Mouse (Mus musculus) ovary, postnatal 14 days (tissue): ENCODE results near the gene Csnk1d.
A peak's percentile ranks its signal among the peaks of the same experiment; 100 is the strongest.

Experiments used
- DNase-seq: peaks from one replicate; pipeline ENCODE4 v3.0.0; 2022; ENCODE audit warnings: low spot score

Gene Csnk1d

DNA sequence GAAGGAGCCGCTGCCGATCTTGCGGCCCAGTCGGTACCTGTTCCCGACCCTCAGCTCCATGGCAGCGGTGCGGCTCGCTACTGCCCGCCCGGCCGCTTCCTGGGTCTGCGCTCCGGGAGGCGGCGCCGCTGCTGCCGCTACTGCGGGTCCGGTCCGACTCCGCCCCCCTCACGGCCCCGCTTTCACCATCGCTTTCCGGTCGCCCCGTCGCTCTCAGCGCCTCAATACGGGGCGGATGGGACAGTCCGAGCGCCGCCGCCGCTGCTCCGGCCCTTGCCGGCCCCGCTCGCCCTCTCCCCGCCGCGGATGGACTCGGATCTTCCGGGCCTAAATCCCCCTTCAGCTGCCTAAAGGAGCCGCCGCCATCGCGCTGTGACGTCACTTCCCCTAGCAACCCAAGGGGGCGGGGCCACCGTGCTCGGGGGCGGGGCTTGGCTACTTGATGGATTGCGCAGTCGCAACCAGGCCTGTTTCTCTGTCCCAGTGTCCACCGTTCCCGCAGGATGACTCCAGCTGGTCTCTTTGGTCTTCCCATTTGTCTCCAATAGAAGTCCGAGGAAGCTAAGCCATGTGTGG, at the start of gene Csnk1d:
TSS of gene Csnk1d (minus strand) at position 380 of the 576 bp plus-strand sequence.
- DNase-seq, result peak; percentile 100

DNA sequence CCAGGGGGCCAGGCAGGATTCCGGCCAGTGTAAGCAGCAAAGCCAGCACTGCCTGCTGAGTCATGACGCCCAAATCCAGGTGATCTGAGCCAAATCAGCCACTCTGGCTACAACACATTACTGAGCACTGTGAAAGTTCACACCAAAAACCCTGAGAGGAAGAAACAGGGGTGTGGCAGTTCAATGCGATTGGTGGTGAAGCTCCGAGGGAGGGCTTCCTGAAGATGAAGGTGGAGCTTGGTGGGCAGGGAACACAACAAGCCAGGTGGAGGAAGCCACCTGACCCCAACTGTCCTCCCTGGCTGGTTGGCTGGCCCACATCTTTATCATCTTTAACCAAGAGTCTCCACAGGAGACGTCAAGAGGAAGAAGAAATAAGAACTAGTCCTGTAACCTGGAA, 48.2 kb upstream of the Csnk1d start, which contains the start of gene Cd7:
TSS of gene Cd7 (minus strand) at position 117 of the 400 bp plus-strand sequence.
- no peak for DNase-seq

DNA sequence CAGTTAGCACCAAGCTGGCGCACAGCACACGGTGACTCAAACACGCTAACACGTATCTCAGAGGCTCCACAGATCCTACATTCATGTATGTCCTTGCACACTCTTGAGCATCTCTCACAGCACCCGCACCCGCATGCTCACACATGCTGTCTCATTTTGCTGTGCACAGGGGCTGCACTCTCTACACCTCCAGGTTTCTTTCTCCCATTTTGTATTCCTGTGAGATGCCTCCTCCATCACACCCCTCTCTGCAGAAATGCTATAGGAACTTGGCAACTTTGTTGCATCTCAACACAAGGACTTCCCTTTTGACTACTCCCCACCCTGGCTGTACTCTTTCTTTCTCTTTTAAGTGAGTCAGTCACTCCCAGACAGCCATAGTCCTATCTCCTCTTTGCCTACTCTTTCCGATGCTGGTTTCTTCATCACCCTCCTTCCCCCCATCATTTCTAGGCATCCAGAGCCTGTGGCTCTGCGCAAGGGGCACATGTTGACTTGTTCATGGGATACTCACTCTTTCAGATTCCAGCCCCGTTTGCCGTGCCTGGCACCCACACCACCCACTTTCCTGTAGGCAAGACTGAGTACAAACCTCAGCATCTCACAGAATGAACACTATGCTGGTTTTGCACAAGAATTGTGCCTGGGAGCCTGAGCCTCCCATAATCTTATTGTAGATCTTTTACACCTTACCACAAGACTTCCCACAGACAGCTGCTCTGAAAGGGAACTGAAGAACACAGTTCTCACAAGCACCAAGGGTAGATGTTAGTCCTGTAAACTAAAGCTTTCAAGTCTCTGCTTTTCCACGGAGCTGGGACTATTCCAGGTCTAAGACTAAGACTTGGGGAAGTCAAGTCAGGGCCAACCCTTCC, 47.5 kb upstream of the Csnk1d start:
- DNase-seq, result no peak

DNA sequence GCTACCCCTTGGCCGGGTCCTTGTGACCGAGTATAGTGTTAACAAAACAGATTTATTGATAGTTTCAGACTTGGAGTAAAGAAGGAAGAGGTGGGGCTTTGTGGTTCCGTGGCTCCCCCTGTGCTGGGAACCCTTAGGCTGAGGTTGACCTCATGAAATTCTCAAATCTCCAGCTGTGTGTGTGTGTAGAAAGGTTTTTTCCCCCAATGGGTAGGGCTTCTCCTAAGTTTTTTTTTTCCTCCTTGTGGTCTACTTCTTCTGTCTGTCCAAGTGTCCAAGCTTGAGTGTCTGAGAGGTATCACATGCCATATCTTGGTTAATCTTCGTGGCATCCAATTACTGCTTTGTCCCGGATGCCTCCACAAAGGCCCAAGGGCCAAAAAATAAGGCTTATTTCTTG, 42.0 kb upstream of the Csnk1d start:
- DNase-seq, result no peak

DNA sequence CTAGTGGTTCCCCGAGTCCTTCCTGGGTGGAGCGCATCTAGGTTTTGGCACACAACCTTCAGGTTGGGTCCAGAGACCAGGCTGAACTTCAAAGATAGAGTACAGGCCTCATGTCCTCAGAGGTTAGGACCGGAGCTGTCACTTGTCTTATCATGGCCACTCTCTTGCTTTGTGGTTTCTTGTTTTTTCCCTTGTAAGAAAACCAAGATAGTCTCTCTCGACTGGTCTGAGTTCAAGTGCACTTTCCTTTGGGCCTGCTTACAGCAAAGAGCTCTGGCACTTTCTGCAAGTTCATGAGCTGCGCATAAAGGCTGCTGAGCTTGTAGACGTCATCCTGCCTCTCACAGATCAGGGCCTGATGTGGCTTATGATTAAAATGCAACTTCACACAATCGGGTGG, 36.1 kb upstream of the Csnk1d start:
- DNase-seq, result no peak

DNA sequence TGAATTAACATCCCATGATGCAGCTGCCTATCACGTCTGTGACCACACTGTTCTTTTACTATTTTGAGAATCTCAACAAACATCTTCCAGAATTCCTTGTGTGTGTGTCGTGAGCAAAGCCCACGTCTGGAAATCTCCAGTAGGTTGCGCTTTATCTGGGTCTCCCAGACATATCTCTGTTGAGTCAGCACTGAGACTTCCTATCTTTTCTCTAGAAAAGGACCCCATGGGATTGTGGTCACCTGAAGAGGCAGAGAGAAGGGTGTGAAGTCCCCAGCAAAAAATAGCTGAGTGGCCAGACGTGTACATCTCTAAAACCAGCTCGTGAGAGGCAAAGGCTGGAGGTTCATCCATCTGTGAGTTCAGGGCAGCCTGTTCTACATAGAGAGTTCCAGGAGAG, 33.0 kb upstream of the Csnk1d start:
- DNase-seq, result no peak

DNA sequence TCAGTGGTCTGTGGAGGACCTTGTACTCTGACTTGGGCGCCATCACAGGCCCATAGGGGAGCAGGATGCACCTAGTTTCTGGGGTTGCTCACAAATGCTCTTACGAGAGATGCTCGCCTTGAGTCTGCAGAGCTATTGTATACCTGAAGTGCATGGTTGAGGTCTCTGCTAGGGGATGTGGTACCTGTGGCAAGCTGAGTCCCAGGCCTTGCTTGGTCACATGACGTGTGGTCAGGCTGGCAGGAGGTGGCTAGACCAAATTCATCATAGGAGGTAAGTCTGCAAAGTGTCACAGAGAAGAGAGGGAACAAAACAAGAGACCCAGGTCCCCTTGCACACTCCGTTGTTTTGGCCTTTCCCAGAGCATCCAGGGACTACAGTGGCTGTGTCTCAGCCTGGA, 28.4 kb upstream of the Csnk1d start:
- no peak for DNase-seq

DNA sequence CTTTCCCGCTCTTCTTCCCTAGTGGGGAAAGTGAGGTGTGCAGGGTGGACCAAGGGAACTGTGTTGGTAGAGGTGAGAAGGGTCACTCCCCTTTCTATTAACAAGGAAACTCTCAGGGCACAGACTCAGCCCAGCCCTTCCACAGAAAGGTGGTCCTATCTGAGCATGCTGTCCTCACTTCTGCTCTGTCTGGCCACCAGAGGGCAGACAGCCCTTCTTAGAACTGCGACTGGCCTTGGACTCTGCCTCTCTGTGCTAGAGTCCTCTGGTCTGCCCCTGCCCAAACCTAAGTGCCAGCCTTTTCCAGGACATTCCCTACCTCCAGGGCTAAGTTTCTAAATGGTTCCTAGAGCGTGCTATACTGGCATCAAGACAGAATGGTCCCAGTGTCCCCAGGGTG, 26.6 kb upstream of the Csnk1d start:
- peak; percentile 52 for DNase-seq

DNA sequence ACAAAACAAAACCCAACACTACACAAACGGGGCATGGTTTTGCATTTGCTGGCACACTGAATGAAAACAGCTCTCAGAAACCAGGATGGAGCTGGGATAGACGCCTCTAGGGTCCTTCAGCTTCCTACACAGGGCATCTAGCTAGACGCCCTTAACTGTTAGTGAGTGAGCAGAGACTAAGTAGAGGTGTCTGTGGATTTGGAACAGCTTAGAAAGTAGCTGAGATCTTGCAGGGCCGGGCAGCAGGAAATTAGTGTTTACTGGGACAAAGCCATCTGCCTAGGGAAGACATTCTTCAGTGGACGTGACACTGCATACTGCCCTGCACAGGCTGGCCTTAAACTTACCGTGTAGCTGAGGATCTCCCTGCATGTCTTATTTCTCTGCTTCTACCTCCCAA, 24.3 kb upstream of the Csnk1d start:
- DNase-seq, result no peak

DNA sequence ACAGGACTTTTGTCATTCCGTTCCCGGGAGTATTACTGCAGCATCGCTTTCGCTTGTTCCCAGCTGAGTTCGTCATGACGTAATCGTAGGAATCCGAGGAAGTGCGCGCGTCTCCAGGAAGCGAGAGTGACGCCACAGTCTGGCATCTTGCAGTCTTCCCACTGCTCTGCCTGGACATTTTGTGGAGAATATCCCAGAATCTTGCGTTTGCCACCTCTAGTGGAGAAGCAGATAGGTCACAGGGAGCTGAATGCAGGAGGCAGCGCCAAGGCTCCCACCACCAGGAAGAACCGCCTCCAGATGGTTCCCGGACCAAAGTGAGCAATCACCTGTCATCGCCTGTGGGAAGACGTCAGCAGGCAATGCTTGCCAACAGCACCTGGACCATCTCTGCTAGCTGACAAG, 23.8 kb upstream of the Csnk1d start:
- DNase-seq, result no peak

DNA sequence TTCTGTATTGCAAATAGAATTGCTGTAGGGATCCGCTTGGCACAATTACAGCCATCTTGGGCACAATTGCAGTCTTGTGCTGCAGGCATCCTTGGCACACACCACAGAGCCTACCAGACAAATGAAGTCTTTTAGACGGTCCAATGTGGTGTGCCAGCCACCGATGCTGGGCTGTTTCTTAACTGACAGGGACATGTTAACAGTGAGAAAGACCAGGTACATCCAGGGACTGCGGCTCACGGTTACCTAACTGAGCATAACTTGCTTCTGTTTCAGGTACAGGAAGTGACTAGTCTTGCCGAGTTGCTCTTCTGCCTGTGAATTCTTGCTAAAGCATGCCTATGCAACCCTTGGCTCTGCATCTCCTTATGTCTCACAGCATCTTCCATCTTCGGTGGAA, 22.5 kb upstream of the Csnk1d start:
- no peak for DNase-seq

DNA sequence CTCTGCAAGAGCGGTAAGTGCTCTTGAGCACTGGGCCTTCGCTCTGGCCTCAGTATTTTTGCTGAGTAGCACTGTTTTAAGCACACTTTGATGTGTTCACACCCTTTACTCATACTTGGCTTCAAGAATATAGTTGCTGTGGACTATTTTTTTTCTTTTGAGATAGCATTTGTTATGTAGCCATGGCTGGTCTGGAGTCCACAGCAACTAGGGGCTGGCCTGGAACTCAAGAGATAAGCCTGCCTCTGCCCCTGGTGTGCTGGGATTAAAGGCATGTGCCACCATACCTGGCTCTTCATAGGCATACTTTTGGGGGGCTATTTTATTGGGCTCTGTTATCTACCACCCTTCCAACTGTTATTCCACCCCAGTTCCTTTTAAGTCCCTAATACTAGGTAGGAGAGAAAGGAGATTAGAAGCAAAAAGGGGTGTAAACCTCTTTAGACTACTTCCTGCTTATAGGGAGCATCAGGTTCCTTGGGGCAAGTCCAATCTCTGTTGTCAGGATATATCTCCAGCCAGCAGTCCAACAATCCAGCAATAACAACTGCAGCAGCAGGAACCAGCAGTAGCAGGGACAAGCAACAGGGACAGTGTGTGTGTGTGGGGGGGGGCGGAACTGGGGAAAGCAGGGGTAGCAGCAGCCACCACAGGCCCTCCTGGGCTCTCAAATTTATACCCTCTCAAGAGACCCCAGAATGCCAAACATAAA, 19.1 kb upstream of the Csnk1d start:
- DNase-seq, result no peak

DNA sequence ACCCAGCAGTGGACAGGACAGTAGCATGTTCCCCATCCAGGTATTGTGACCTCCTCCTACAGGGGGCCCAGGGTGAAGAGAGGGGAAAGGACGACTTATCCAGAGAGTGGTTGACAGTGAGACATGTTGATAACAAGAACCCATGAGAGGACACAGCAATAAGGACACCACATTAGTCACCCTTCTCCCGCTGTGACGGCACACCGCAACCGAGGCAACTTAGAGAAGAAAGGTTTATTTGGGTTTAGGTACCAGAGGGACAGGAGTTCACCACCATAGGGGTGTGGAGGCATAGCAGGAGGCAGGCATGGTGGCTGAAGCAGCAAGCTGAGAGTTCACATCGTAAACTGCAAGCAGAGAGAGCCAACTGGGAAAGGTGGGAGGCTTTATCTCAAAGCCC, 15.1 kb upstream of the Csnk1d start:
- no peak for DNase-seq

DNA sequence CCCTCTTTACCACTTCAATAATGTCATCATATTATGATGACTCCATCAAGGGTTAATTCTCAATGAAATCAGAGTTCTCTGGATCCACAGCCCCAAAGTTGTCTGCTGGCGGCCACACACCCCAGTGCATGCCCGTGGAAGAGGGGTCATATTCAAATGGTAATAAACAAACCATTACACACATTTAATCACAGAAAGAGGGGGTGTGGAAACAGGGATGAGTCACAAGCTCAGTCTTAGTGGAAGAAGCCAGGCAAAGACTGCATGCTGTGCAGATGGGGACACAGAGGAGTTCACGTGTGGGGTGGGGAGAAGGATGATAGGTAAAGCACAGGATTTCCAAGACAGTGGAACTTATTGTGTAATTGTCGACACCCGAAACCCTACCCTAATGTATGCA, 13.2 kb upstream of the Csnk1d start:
- DNase-seq, result no peak

DNA sequence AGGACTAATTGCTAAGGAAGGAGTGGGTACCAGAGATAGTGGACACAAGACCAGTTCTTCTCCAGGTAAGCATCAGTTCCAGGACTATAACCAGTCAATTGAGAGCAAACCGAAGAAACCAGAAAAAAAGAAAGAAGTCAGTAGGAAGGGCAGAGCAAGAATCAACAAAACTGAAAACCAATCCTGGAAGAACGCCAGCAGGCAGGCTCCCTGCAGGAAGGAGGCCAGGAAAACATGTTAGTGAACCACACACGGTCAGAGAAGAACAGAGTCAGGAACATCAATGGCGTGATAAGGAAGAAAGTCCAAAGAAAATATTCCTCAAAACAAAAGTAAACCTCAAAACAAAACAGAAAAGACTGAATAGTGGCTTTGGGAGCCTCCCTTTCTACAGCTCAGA, 10.8 kb upstream of the Csnk1d start:
- peak; percentile 38 for DNase-seq

DNA sequence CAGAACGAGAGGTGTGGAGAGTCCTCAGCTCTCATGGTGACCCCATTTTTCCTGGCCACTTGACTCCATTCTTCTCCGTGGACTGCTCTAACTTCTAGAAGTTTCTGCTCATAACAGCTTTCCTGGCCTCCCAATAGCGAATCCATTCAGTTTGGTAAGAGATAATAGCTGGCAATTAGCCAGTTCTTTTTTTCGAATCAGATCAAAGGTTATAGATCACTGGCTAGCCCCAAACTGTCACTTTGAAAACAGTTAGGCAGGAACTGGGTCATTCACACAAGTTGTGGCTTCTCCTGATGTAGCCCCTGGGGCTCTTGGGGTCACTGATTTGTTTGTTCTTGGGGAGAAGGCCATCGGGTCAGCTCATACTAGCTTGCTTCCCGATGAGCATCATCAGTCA, 3.6 kb upstream of the Csnk1d start:
- no peak for DNase-seq

DNA sequence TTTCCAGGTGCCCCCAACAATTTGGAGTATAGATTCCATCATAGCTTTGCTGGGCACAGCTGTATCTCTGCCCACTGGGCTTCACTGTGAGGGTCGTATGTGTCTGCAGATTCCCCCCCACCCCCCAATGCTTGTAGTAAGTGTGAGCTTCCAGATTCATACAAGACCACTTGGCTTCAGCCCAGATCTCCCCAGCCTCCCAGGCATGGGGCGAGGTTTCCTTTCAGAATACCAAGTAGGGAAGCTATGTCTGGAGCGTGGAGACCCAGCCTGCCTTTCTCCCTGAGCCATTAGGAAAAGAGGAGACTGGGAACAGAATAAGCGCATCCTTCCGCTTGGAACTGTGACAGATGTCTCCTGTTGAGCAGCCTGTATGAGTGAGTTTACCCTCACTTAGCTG, 2.5 kb upstream of the Csnk1d start:
- DNase-seq, result no peak

DNA sequence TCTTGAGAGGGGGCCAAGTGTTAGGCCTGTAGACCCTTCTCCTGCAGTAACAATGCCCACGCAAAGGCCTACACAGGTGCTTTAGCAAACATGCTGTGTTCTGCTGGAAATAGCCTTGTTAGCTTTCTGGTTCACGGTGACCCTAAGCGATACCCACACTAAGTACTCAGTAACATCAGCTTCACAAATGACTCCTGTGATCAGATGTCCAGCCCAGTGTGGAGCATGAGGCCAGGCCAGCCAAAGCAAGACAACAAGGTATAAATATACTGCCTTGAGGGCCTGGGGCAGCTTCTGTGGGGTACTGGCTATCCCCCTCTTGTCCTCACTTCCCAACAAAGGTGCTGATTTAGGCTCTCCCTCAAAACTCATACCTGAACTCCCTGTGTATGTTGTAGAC, 1.9 kb upstream of the Csnk1d start:
- DNase-seq, result no peak

DNA sequence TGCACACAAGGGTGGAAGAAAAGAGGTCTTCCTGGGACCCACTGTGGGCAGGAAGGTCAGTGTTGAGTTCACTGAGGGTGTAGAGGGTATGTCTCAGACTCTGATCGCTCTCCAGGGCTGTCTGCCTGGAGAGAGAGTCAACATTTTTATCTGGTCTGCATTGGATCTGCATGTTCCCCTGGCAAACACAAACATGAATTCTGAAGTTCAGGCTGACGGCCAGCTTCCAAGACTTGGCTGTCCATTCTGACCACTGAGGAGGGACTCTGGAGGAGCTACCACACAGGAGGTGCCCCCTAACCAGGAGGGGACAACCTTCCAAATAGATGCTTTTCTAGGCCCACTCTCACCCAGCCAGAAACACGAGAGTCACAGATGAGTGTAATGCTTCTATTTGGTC, 661 bp upstream of the Csnk1d start:
- DNase-seq, result peak; percentile 21

DNA sequence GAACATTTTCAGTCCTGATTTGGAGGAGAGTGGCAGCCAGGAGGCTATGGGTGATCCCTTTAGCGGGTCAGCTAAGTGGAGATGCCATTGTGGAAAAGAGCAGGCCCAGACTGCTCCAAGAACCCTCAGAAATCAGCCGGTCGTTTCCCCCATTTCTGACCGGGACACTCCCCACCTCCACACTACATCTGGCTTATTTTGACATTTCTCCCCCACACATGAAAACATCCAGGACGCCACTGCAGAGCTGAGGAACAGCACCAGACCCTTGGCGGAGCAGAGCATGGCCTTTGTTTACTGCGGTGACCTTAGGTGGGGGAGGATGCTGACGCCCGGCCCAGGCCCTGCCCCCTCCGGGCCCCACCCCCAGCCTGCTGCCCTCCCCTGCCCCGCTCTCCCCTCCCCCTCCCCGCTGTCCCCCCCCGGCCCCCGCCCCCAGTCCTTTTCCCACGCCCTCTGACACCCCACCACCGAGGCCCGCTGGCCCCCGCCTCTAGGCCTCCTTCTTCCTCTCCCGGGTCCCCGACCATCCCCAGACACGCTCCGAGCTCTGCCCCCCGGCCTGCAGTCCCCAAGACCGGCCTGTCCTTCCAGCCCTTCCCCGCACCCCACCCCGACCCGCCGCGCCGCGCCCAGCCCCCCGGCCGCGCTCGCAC, 876 bp downstream of the Csnk1d start:
- DNase-seq, result peak; percentile 40

DNA sequence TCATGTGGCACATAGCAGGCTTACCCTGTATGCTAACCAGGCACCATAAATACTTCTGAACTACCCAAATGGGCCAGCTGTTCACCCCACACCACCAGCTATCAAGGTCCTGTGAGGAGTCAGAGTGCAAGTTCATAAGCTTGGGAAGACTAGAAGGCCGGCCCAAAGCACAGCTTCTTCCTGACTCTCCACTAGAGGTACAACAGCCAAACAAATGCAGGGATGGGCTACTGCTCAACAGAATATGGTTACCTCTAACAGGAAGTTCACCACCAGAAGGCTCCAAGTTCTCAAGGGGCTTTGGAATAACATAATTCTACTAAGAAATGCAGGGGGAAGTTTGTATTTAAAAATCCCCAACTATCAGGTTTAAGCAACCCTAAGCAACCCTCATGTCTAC, 1.6 kb downstream of the Csnk1d start:
- DNase-seq, result no peak

DNA sequence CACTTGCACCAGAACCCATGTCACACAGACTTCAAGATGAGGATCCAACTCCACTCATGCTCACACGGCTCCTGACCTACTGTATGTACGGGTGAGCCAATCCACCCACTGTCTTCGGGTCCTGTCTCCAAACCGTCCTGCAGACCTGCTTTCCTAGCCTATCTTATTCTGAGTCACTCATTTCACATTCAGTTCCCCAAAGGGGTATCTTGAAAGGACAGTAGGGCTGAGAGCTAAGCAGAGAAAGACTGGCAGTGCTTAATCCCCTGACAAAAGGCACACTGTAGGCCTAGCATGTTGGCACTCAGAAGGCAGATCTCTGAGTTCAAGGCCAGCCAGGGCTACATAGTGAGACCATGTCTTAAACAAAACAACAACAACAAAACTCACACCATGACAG, 2.7 kb downstream of the Csnk1d start:
- no peak for DNase-seq

DNA sequence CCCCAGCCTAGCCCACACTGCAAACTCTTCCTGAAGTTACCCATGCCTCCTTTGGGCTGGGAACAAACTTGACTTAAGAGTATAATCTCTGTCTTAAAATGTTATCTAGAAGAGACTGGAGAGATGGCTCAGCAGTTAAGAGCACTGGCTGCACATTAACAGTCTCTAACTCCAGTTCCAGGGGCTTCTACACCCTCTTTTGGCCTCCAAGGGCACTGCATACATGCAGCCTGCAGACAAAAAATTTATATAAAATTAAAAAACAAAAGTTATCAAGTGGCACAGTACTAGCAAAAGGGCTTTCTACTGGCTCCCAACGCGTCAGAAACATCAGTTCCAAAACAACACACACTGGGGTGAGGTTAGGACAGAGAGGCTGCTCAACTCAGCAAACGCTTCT, 3.5 kb downstream of the Csnk1d start:
- DNase-seq, result no peak
